Mouse (Mus musculus) ES-E14 (cell line): ENCODE data around the gene Dll3.
A peak's percentile ranks its signal among the peaks of the same experiment; 100 is the strongest.

Experiments
- CHD2 ChIP-seq: IDR thresholded peaks from 2 replicates; pipeline ENCODE4 v1.6.1; 2014; ENCODE audit warnings: mild to moderate bottlenecking, low read depth, low read length, inconsistent platforms
- HCFC1 ChIP-seq: IDR thresholded peaks from 2 replicates; pipeline ENCODE4 v1.6.1; 2012; ENCODE audit warnings: low read length, inconsistent platforms, borderline replicate concordance; ENCODE audit not compliant: insufficient read depth
- MAFK ChIP-seq: IDR thresholded peaks from 2 replicates; pipeline ENCODE4 v1.6.1; 2014; ENCODE audit warnings: mild to moderate bottlenecking, low read depth, low read length, inconsistent platforms; ENCODE audit not compliant: insufficient read depth

- TF ChIP-seq MAFK, result no peak
- no peak for TF ChIP-seq CHD2
- 0 out of 2 replicates have a peak, but pooled peaks have one; percentile 0 for TF ChIP-seq HCFC1
These were observed 23.8 kb downstream of the Dll3 start for GRCm38 (mm10) chr7:28278279-28278652.
